Comparison of ENCODE assay signal across 9 mouse cellular contexts in genomic region chr2:64853918-64854317, GRCm38 (mm10).
A peak's percentile ranks its signal among the peaks of the same experiment; 100 is the strongest.
DNase-seq lines count a peak whose midpoint lies in the region; ATAC-seq and TF ChIP-seq lines count a peak whose summit lies in the region.
"Had no signal": no experiment of that assay in that cellular context is flagged by ENCODE, and none has a peak within 500 bp of the region (broad histone marks: within the 10 kb centered on the region; RNA-seq: fewer than 3 reads in every experiment).

No protein-coding gene starts in this region.

- H3K4me3 ChIP-seq in intestine, postnatal 0 days (ENCODE audit: low read depth, low read length), result no peak overlapping the region
- no peak overlapping the region for H3K4me3 ChIP-seq in intestine, embryonic 16.5 days (ENCODE audit: low read length)
- no peak overlapping the region for H3K4me3 ChIP-seq in forebrain, embryonic 12.5 days (replicated peaks)
- H3K4me3 ChIP-seq in hindbrain, embryonic 16.5 days (ENCODE audit: low read length), result peak overlapping the region; percentile 17
- H3K4me3 ChIP-seq: embryonic facial prominence, embryonic 15.5 days had no signal

- no peak overlapping the region for H3K4me2 ChIP-seq in intestine, postnatal 0 days (replicated peaks; ENCODE audit: low read depth)
- H3K4me2 ChIP-seq in intestine, embryonic 16.5 days (ENCODE audit: low read depth, low read length), result no peak overlapping the region
- H3K4me2 ChIP-seq in forebrain, embryonic 12.5 days, result 0 out of 2 replicates have a peak overlapping the region, but pooled peaks have one; percentile 6
- peak overlapping the region; percentile 45 for H3K4me2 ChIP-seq in hindbrain, embryonic 16.5 days (ENCODE audit: low read length)
- H3K4me2 ChIP-seq: embryonic facial prominence, embryonic 15.5 days had no signal

- peak; percentile 89 for TF ChIP-seq CTCF in intestine, postnatal 0 days (IDR thresholded peaks at IDR 0.05; ENCODE audit: low read depth)

- peak; percentile 1 for DNase-seq in c-Kit-negative CD71-positive TER-119-positive erythroid progenitor cells, embryonic 14.5 days (ENCODE audit: low read depth, low spot score)
- peak; percentile 83 to 94 for DNase-seq in left cerebral cortex, postnatal 14 days (ENCODE audit: low spot score in 2 of 2)
- peak; percentile 22 for DNase-seq in naive thymus-derived CD4-positive, alpha-beta T cell, adult 2 months (ENCODE audit: low read depth)
- DNase-seq in thymus, postnatal 4 days, result peak; percentile 75

- H3K9me3 ChIP-seq in intestine, postnatal 0 days (ENCODE audit: control insufficient read depth), result no peaks in the 10 kb centered on the region
- no peaks in the 10 kb centered on the region for H3K9me3 ChIP-seq in intestine, embryonic 16.5 days (ENCODE audit: control insufficient read depth, low read length)
- H3K9me3 ChIP-seq in forebrain, embryonic 12.5 days, result no peaks in the 10 kb centered on the region
- H3K9me3 ChIP-seq in hindbrain, embryonic 16.5 days (ENCODE audit: control insufficient read depth, low read length), result no peaks in the 10 kb centered on the region
- H3K9me3 ChIP-seq: embryonic facial prominence, embryonic 15.5 days had no signal

- ATAC-seq in intestine, postnatal 0 days, result no peak
- no peak for ATAC-seq in intestine, embryonic 16.5 days
- no peak for ATAC-seq in forebrain, embryonic 12.5 days (ENCODE audit: low FRiP score)
- ATAC-seq in hindbrain, embryonic 16.5 days, result peak; percentile 52; the same call in 1 of the 2 replicates

- no peaks in the 10 kb centered on the region for H3K4me1 ChIP-seq in intestine, postnatal 0 days (replicated peaks; ENCODE audit: control insufficient read depth, insufficient read depth, low read length)
- no peaks in the 10 kb centered on the region for H3K4me1 ChIP-seq in intestine, embryonic 16.5 days (ENCODE audit: control insufficient read depth, insufficient read depth, low read length)
- H3K4me1 ChIP-seq in forebrain, embryonic 12.5 days, result peaks cover 19% of the 10 kb centered on the region; the same call in 1 of the 2 replicates
- no peaks in the 10 kb centered on the region; the same call in 1 of the 2 replicates for H3K4me1 ChIP-seq in hindbrain, embryonic 16.5 days (ENCODE audit: control insufficient read depth, insufficient read depth, low read depth, low read length)
- H3K4me1 ChIP-seq: embryonic facial prominence, embryonic 15.5 days had no signal

- H3K9ac ChIP-seq in intestine, postnatal 0 days (ENCODE audit: low read depth, low read length), result no peak overlapping the region
- H3K9ac ChIP-seq in intestine, embryonic 16.5 days (ENCODE audit: low read depth, low read length), result no peak overlapping the region
- no peak overlapping the region for H3K9ac ChIP-seq in forebrain, embryonic 12.5 days
- H3K9ac ChIP-seq in hindbrain, embryonic 16.5 days (ENCODE audit: low read depth, low read length), result no peak overlapping the region
- H3K9ac ChIP-seq: embryonic facial prominence, embryonic 15.5 days had no signal

- intact Hi-C loops in left cerebral cortex, postnatal 14 days (cut with DNase I), result loop anchor here (5.0 to 10.0 kb wide), 3 partner anchors 759 to 1347 kb away; partner anchors contain the start of gene Fign

- no peaks in the 10 kb centered on the region for H3K36me3 ChIP-seq in intestine, postnatal 0 days (ENCODE audit: control insufficient read depth, insufficient read depth)
- no peaks in the 10 kb centered on the region for H3K36me3 ChIP-seq in intestine, embryonic 16.5 days (ENCODE audit: control insufficient read depth, insufficient read depth, low read length)
- H3K36me3 ChIP-seq in forebrain, embryonic 12.5 days (replicated peaks), result no peaks in the 10 kb centered on the region
- H3K36me3 ChIP-seq in hindbrain, embryonic 16.5 days (ENCODE audit: control insufficient read depth, insufficient read depth, low read length), result no peaks in the 10 kb centered on the region
- H3K36me3 ChIP-seq: embryonic facial prominence, embryonic 15.5 days had no signal

- H3K27me3 ChIP-seq in intestine, postnatal 0 days (replicated peaks; ENCODE audit: control insufficient read depth, insufficient read depth, low read length), result no peaks in the 10 kb centered on the region
- no peaks in the 10 kb centered on the region for H3K27me3 ChIP-seq in intestine, embryonic 16.5 days (replicated peaks; ENCODE audit: control insufficient read depth, insufficient read depth, low read length)
- no peaks in the 10 kb centered on the region for H3K27me3 ChIP-seq in forebrain, embryonic 12.5 days
- no peaks in the 10 kb centered on the region for H3K27me3 ChIP-seq in hindbrain, embryonic 16.5 days (replicated peaks; ENCODE audit: control insufficient read depth, insufficient read depth, low read length)

- no peak overlapping the region for H3K27ac ChIP-seq in intestine, postnatal 0 days (ENCODE audit: low read depth, low read length)
- no peak overlapping the region for H3K27ac ChIP-seq in intestine, embryonic 16.5 days (ENCODE audit: low read length)
- no peak overlapping the region for H3K27ac ChIP-seq in forebrain, embryonic 12.5 days
- H3K27ac ChIP-seq in hindbrain, embryonic 16.5 days (ENCODE audit: low read depth, low read length), result no peak overlapping the region
- H3K27ac ChIP-seq: embryonic facial prominence, embryonic 15.5 days had no signal

- WGBS in intestine, postnatal 0 days, result 13% methylated on average over 7 of the region's 7 CpGs
- WGBS in intestine, embryonic 16.5 days, result 13% methylated on average over 7 of the region's 7 CpGs
- 18% methylated on average over 7 of the region's 7 CpGs for WGBS in forebrain, embryonic 12.5 days
- WGBS in hindbrain, embryonic 16.5 days, result 14% methylated on average over 7 of the region's 7 CpGs

Comparison
In these comparisons a context has a peak if more than half of its experiments do, and no peak if none do; other contexts are left out.
1. H3K4me2 ChIP-seq: peak in forebrain, embryonic 12.5 days (single experiment) and hindbrain, embryonic 16.5 days (single experiment); none in intestine, postnatal 0 days (single experiment) and intestine, embryonic 16.5 days (single experiment).
2. DNase-seq: peak in every context shown above with its lines; median percentile 88 in left cerebral cortex, postnatal 14 days; 75 in thymus, postnatal 4 days; 22 in naive thymus-derived CD4-positive, alpha-beta T cell, adult 2 months; 1 in c-Kit-negative CD71-positive TER-119-positive erythroid progenitor cells, embryonic 14.5 days.